ENCODE assay signal across 8 mouse cellular contexts in the genomic region with DNA sequence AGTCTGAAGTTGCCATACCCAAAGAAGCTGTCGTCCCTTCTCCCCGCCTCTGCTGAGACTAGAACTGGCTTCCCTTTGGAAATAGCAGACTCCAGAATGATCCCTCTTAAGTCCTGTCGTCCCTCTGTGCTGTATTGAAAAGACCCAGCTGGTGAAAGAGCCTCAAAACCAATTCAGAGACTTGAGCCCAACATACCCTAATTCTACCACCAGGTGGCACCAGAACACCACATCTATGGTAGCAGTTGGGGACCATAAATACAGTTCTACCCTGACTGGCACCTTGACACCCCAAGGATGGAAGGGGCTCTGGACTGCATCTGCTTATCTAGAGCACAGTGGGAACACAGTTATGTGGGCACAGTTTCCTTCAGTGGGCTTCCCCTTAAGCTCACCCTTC. TPM values are rescaled to one million over a fixed set of nuclear protein-coding genes. Genes with fewer than 3 reads are reported as not detected.
DNase-seq lines count a peak whose midpoint lies in the region; ATAC-seq and TF ChIP-seq lines count a peak whose summit lies in the region.

No protein-coding gene starts in this region.

- peaks cover 6% of the 10 kb centered on the region; the same call in 1 of the 2 replicates for H3K27me3 ChIP-seq in forebrain, embryonic 15.5 days
- H3K27me3 ChIP-seq in midbrain, embryonic 10.5 days (ENCODE audit: low read depth, poor library complexity, severe bottlenecking), result peaks cover 33% of the 10 kb centered on the region
- no peaks in the 10 kb centered on the region for H3K27me3 ChIP-seq in small intestine, adult 2 months (ENCODE audit: control insufficient read depth, insufficient read depth, low read length)

- no peaks in the 10 kb centered on the region for H3K4me1 ChIP-seq in forebrain, embryonic 15.5 days
- peaks cover 34% of the 10 kb centered on the region for H3K4me1 ChIP-seq in midbrain, embryonic 10.5 days
- no peaks in the 10 kb centered on the region for H3K4me1 ChIP-seq in small intestine, adult 2 months (ENCODE audit: control insufficient read depth, insufficient read depth, insufficient read length, low read length)

- peaks cover 9% of the 10 kb centered on the region for H3K36me3 ChIP-seq in forebrain, embryonic 15.5 days
- peaks cover 28% of the 10 kb centered on the region for H3K36me3 ChIP-seq in midbrain, embryonic 10.5 days
- H3K36me3 ChIP-seq in small intestine, adult 2 months (ENCODE audit: control insufficient read depth, insufficient read depth, low read length), result no peaks in the 10 kb centered on the region

- H3K9ac ChIP-seq in forebrain, embryonic 15.5 days (replicated peaks), result no peak overlapping the region

- TF ChIP-seq POLR2A in small intestine, adult 2 months (IDR thresholded peaks at IDR 0.05; ENCODE audit: low read depth, low read length), result no peak

- H3K9me3 ChIP-seq in forebrain, embryonic 15.5 days, result no peaks in the 10 kb centered on the region
- H3K9me3 ChIP-seq in midbrain, embryonic 10.5 days (replicated peaks), result no peaks in the 10 kb centered on the region; the same call in 1 of the 2 replicates

- ATAC-seq in forebrain, embryonic 15.5 days (replicated peaks), result peak; percentile 53

- H3K27ac ChIP-seq in forebrain, embryonic 15.5 days (replicated peaks), result no peak overlapping the region
- H3K27ac ChIP-seq in midbrain, embryonic 10.5 days (replicated peaks), result no peak overlapping the region
- H3K27ac ChIP-seq in small intestine, adult 2 months (ENCODE audit: insufficient read depth, low read depth, low read length), result no peak overlapping the region

- no peak overlapping the region for H3K4me2 ChIP-seq in forebrain, embryonic 15.5 days (replicated peaks)

- peak; percentile 61 for DNase-seq in gastrocnemius, adult 18-20 months (ENCODE audit: low spot score)
- DNase-seq in gastrocnemius, postnatal 25 days, result no peak
- DNase-seq in c-Kit-positive CD71-positive TER-119-negative erythroid progenitor cells, embryonic 14.5 days (ENCODE audit: low read depth), result peak; percentile 60
- peak; percentile 79 for DNase-seq in hindlimb bud, embryonic 11.5 days (ENCODE audit: extremely low spot score, low read depth, low spot score)
- DNase-seq in left cerebral cortex, adult 11 months (ENCODE audit: low spot score), result peak; percentile 75
- DNase-seq in midbrain, embryonic 10.5 days (ENCODE audit: low spot score), result peak; percentile 74

- TF ChIP-seq CTCF in small intestine, adult 2 months (IDR thresholded peaks at IDR 0.05; ENCODE audit: extremely low read depth, insufficient read length, insufficient replicate concordance, low read depth, low read length), result peak; percentile 64; the same call in 1 of the 2 replicates

- 7% methylated on average over 3 of the region's 3 CpGs for WGBS in forebrain, embryonic 15.5 days
- WGBS in midbrain, embryonic 10.5 days, result 11% methylated on average over 3 of the region's 3 CpGs
- WGBS in small intestine, adult 2 months, result 7% methylated on average over 3 of the region's 3 CpGs

- H3K4me3 ChIP-seq in forebrain, embryonic 15.5 days, result no peak overlapping the region
- no peak overlapping the region for H3K4me3 ChIP-seq in midbrain, embryonic 10.5 days
- H3K4me3 ChIP-seq in small intestine, adult 2 months (ENCODE audit: low read depth, low read length), result no peak overlapping the region

RNA-seq across cellular contexts. Expression of gene Lrrc10b, which starts 7.6 kb away (rescaled TPM):
- under 1 TPM; 0.17 to 0.18 TPM for total RNA-seq in gastrocnemius, adult 18-20 months (2021)
- total RNA-seq in gastrocnemius, postnatal 25 days (2021), result under 1 TPM; 0.13 to 0.38 TPM
- 0.40 and 1.1 TPM in 2 replicates for polyA plus RNA-seq in forebrain, embryonic 15.5 days (2015; fragmentation: Nextera tagmentation; extraction: Ambion mirVana)
- 0.70 and 1.4 TPM in 2 replicates for polyA plus RNA-seq in midbrain, embryonic 10.5 days (2016; fragmentation: Nextera tagmentation; extraction: Ambion mirVana)
- 5.5 and 5.9 TPM in 2 replicates for polyA plus RNA-seq in small intestine, adult 2 months (2012; rRNA removed)

RNA-seq across cellular contexts. Expression of gene Ppp1r32, which starts 33.0 kb away (rescaled TPM):
- total RNA-seq in gastrocnemius, adult 18-20 months (2021), result under 1 TPM; 0.82 to 0.85 TPM
- under 1 TPM; 0.90 to 0.91 TPM for total RNA-seq in gastrocnemius, postnatal 25 days (2021)
- 1.5 and 3.0 TPM in 2 replicates for polyA plus RNA-seq in forebrain, embryonic 15.5 days (2015; fragmentation: Nextera tagmentation; extraction: Ambion mirVana)
- polyA plus RNA-seq in midbrain, embryonic 10.5 days (2016; fragmentation: Nextera tagmentation; extraction: Ambion mirVana), result 0.39 and 0.47 TPM in 2 replicates
- polyA plus RNA-seq in small intestine, adult 2 months (2012; rRNA removed), result 0.41 and 0.87 TPM in 2 replicates
